In genomic region chr6:96420515-96420914, GRCm38 (mm10) we compare ENCODE assay signal across 11 mouse cellular contexts.
A peak's percentile ranks its signal among the peaks of the same experiment; 100 is the strongest.
DNase-seq lines count a peak whose midpoint lies in the region; ATAC-seq and TF ChIP-seq lines count a peak whose summit lies in the region.
"Had no signal": no experiment of that assay in that cellular context is flagged by ENCODE, and none has a peak within 500 bp of the region (broad histone marks: within the 10 kb centered on the region; RNA-seq: fewer than 3 reads in every experiment).

No protein-coding gene starts in this region.

- peak; percentile 68 for DNase-seq in lung, embryonic 14.5 days
- DNase-seq in lung, postnatal 36 days, result no peak
- peak; percentile 27 for DNase-seq in embryonic facial prominence, embryonic 10.5 days (ENCODE audit: low spot score)
- peak; percentile 43 for DNase-seq in retina, postnatal 1 day
- no peak for DNase-seq in urinary bladder, postnatal 4 days (ENCODE audit: low spot score in 2 of 2)
- no peak for DNase-seq in natural killer cell, adult 2 months (ENCODE audit: low spot score in 2 of 2)
- no peak for DNase-seq in cerebellum, postnatal 25 days
- DNase-seq: cerebellum, adult 8-10 months; kidney, adult 11 months had no signal

- no peak overlapping the region for H3K27ac ChIP-seq in lung, embryonic 14.5 days (ENCODE audit: low read depth)
- no peak overlapping the region for H3K27ac ChIP-seq in embryonic facial prominence, embryonic 10.5 days (replicated peaks)
- H3K27ac ChIP-seq in limb, embryonic 13.5 days, result no peak overlapping the region

- no peak overlapping the region for H3K9ac ChIP-seq in lung, embryonic 14.5 days
- no peak overlapping the region for H3K9ac ChIP-seq in limb, embryonic 13.5 days

- no peak for TF ChIP-seq CTCF in lung, embryonic 14.5 days (IDR thresholded peaks at IDR 0.05; ENCODE audit: low read depth)

- no peaks in the 10 kb centered on the region for H3K27me3 ChIP-seq in lung, embryonic 14.5 days (ENCODE audit: insufficient read depth, low read length)
- H3K27me3 ChIP-seq in embryonic facial prominence, embryonic 10.5 days (replicated peaks; ENCODE audit: low read depth, poor library complexity, severe bottlenecking), result no peaks in the 10 kb centered on the region
- no peaks in the 10 kb centered on the region for H3K27me3 ChIP-seq in limb, embryonic 13.5 days

- H3K4me2 ChIP-seq in lung, embryonic 14.5 days, result no peak overlapping the region
- no peak overlapping the region for H3K4me2 ChIP-seq in limb, embryonic 13.5 days (replicated peaks)
- H3K4me2 ChIP-seq: liver, embryonic 11.5 days had no signal

- no peaks in the 10 kb centered on the region for H3K36me3 ChIP-seq in lung, embryonic 14.5 days (ENCODE audit: insufficient read depth)
- H3K36me3 ChIP-seq in embryonic facial prominence, embryonic 10.5 days (replicated peaks), result no peaks in the 10 kb centered on the region
- H3K36me3 ChIP-seq in limb, embryonic 13.5 days, result no peaks in the 10 kb centered on the region

- H3K9me3 ChIP-seq in lung, embryonic 14.5 days (ENCODE audit: low read depth, low read length), result no peaks in the 10 kb centered on the region
- H3K9me3 ChIP-seq in embryonic facial prominence, embryonic 10.5 days, result no peaks in the 10 kb centered on the region
- no peaks in the 10 kb centered on the region for H3K9me3 ChIP-seq in limb, embryonic 13.5 days

- WGBS in lung, embryonic 14.5 days, result 51% methylated on average over 2 of the region's 2 CpGs
- WGBS in embryonic facial prominence, embryonic 10.5 days, result 44% methylated on average over 2 of the region's 2 CpGs
- 47% methylated on average over 2 of the region's 2 CpGs for WGBS in limb, embryonic 13.5 days

- no peak for ATAC-seq in lung, embryonic 14.5 days (ENCODE audit: insufficient read depth)
- peak; percentile 67; the same call in 1 of the 2 replicates for ATAC-seq in limb, embryonic 13.5 days (ENCODE audit: low FRiP score, low read depth)

- H3K4me3 ChIP-seq in lung, embryonic 14.5 days (ENCODE audit: low read depth, low read length), result no peak overlapping the region
- H3K4me3 ChIP-seq in embryonic facial prominence, embryonic 10.5 days, result no peak overlapping the region
- no peak overlapping the region for H3K4me3 ChIP-seq in limb, embryonic 13.5 days

- H3K4me1 ChIP-seq in lung, embryonic 14.5 days (ENCODE audit: insufficient read depth), result no peaks in the 10 kb centered on the region
- no peaks in the 10 kb centered on the region for H3K4me1 ChIP-seq in embryonic facial prominence, embryonic 10.5 days
- H3K4me1 ChIP-seq in limb, embryonic 13.5 days, result peaks cover 5% of the 10 kb centered on the region; the same call in 1 of the 2 replicates

Comparison
In these comparisons a context has a peak if more than half of its experiments do, and no peak if none do; other contexts are left out.
1. DNase-seq: peak in lung, embryonic 14.5 days (single experiment), embryonic facial prominence, embryonic 10.5 days (single experiment) and retina, postnatal 1 day (single experiment); none in lung, postnatal 36 days (single experiment), urinary bladder, postnatal 4 days (0 of 2), natural killer cell, adult 2 months (0 of 2) and cerebellum, postnatal 25 days (0 of 2).